Mouse (Mus musculus) limb, embryonic 14.5 days (tissue): Measurements from ENCODE around the gene Cacna2d3. TPM values are rescaled to one million over a fixed set of nuclear protein-coding genes. Genes with fewer than 3 reads are reported as not detected.

Experiments used
- ATAC-seq: fragments of 200-750 bp; cut with Nextera tagmentation; 2 replicates; pipeline ENCODE4 v1.8.0; 2017; ENCODE audit warnings: low read depth, moderate number of reproducible peaks, moderate TSS enrichment; ENCODE audit not compliant: low FRiP score
- DNase-seq: peaks from one replicate; pipeline ENCODE4 v3.0.0-alpha.2; 2015; ENCODE audit warnings: low spot score
- H3K27ac ChIP-seq: fragments of 300-500 bp; sonication (generic); replicated peaks from 2 replicates; pipeline ENCODE4 v1.5.1; 2014; ENCODE audit warnings: low read depth, mild to moderate bottlenecking, low read length, moderate library complexity, mixed read lengths
- H3K27me3 ChIP-seq: fragments of 300-500 bp; sonication (generic); 2 replicates; pipeline ENCODE4 v1.6.1; 2014; ENCODE audit warnings: low read length, mixed read lengths; ENCODE audit not compliant: control insufficient read depth, insufficient read depth
- H3K36me3 ChIP-seq: fragments of 300-500 bp; sonication (generic); 2 replicates; pipeline ENCODE4 v1.6.1; 2014; ENCODE audit warnings: mild to moderate bottlenecking, low read length, moderate library complexity, mixed read lengths; ENCODE audit not compliant: control insufficient read depth, insufficient read depth
- H3K4me1 ChIP-seq: fragments of 300-500 bp; sonication (generic); 2 replicates; pipeline ENCODE4 v1.6.1; 2014; ENCODE audit warnings: antibody characterized with exemption, low read length, mixed read lengths; ENCODE audit not compliant: control insufficient read depth, insufficient read depth
- H3K4me2 ChIP-seq: fragments of 300-500 bp; sonication (generic); replicated peaks from 2 replicates; pipeline ENCODE4 v1.6.1; 2014; ENCODE audit warnings: low read depth, mild to moderate bottlenecking, low read length, moderate library complexity; ENCODE audit not compliant: severe bottlenecking
- H3K4me3 ChIP-seq: fragments of 300-500 bp; sonication (generic); replicated peaks from 2 replicates; pipeline ENCODE4 v1.5.1; 2014; ENCODE audit warnings: low read length
- H3K9ac ChIP-seq: fragments of 300-500 bp; sonication (generic); 2 replicates; pipeline ENCODE4 v1.6.1; 2014; ENCODE audit warnings: mild to moderate bottlenecking, low read depth, low read length, moderate library complexity; ENCODE audit not compliant: severe bottlenecking
- H3K9me3 ChIP-seq: fragments of 300-500 bp; sonication (generic); 2 replicates; pipeline ENCODE4 v1.6.1; 2016; ENCODE audit warnings: low read length; ENCODE audit not compliant: control insufficient read depth
- POLR2A ChIP-seq: fragments of 200-500 bp; IDR thresholded peaks from 2 replicates; pipeline ENCODE4 v1.8.0; 2012; ENCODE audit warnings: inconsistent platforms, mild to moderate bottlenecking, moderate library complexity, borderline replicate concordance; ENCODE audit not compliant: insufficient read depth, insufficient read length; ENCODE audit errors: extremely low read depth
- WGBS: fragments of 180-500 bp; shearing (Covaris S2); extraction: QIAGEN DNeasy Blood & Tissue Kit; methylation state at CpG from one replicate; pipeline ENCODE4 v1.1.7; 2014; 5-methylcytosine and 5-hydroxymethylcytosine counted together
- polyA plus RNA-seq, 2 experiments: library from polyadenylated mRNA; depleted of rRNA in 1 of 2; stranded (reverse) in 1 of 2; unstranded in 1 of 2; fragments of >200 nt; fragmentation: Nextera tagmentation in 1 of 2; extraction: Ambion mirVana in 1 of 2; gene quantifications; 2 replicates each; pipeline versions ENCODE4 v1.2.1 to v1.2.3; 2012 to 2014

Gene Cacna2d3
- polyA plus RNA-seq, 2 experiments: 4.9 to 6.3 TPM

GRCm38 (mm10) chr14:29228976-29229716, 492.5 kb downstream of the Cacna2d3 start:
- DNase-seq: no peak
- H3K27ac ChIP-seq: no peak overlapping the region
- ATAC-seq: no peak
- H3K4me3 ChIP-seq: no peak overlapping the region
- H3K9ac ChIP-seq: no peak overlapping the region
- no peaks in the 10 kb centered on the region for H3K36me3 ChIP-seq
- 60% methylated on average over 19 of the region's 19 CpGs for WGBS
- no peaks in the 10 kb centered on the region for H3K9me3 ChIP-seq
- TF ChIP-seq POLR2A: no peak
- no peaks in the 10 kb centered on the region for H3K27me3 ChIP-seq
- no peak overlapping the region for H3K4me2 ChIP-seq
- H3K4me1 ChIP-seq: peaks cover 9% of the 10 kb centered on the region

- Histone ChIP-seq H3K4me2 (no peak overlapping the region), H3K9ac (no peak overlapping the region), H3K36me3 (no peaks in the 10 kb centered on the region), H3K27ac (no peak overlapping the region), H3K9me3 (no peaks in the 10 kb centered on the region), H3K4me1 (peaks cover 9% of the 10 kb centered on the region), H3K4me3 (no peak overlapping the region), H3K27me3 (no peaks in the 10 kb centered on the region)
- no peak for TF ChIP-seq POLR2A
- DNase-seq (no peak), ATAC-seq (no peak)
Observed at GRCm38 (mm10) chr14:29228471-29228870, 493.2 kb downstream of the Cacna2d3 start.

GRCm38 (mm10) chr14:29227959-29228358, 493.7 kb downstream of the Cacna2d3 start:
- Histone ChIP-seq H3K9ac (no peak overlapping the region), H3K4me1 (peaks cover 9% of the 10 kb centered on the region), H3K27ac (no peak overlapping the region), H3K9me3 (no peaks in the 10 kb centered on the region), H3K4me3 (no peak overlapping the region), H3K4me2 (no peak overlapping the region), H3K36me3 (no peaks in the 10 kb centered on the region), H3K27me3 (no peaks in the 10 kb centered on the region)
- ATAC-seq (no peak), DNase-seq (no peak)
- TF ChIP-seq POLR2A: no peak
- 89% methylated on average over 2 of the region's 2 CpGs for WGBS

GRCm38 (mm10) chr14:29225754-29226365, 495.8 kb downstream of the Cacna2d3 start:
- no peak for TF ChIP-seq POLR2A
- H3K27me3 ChIP-seq: no peaks in the 10 kb centered on the region
- no peak overlapping the region for H3K9ac ChIP-seq
- no peak overlapping the region for H3K4me2 ChIP-seq
- peak; percentile 55; the same call in 1 of the 2 replicates for ATAC-seq
- DNase-seq: peak; percentile 59
- H3K4me3 ChIP-seq: no peak overlapping the region
- H3K36me3 ChIP-seq: no peaks in the 10 kb centered on the region
- 33% methylated on average over 2 of the region's 2 CpGs for WGBS
- no peaks in the 10 kb centered on the region for H3K9me3 ChIP-seq
- H3K4me1 ChIP-seq: peaks cover 9% of the 10 kb centered on the region
- H3K27ac ChIP-seq: no peak overlapping the region

- ATAC-seq (no peak), DNase-seq (no peak)
- H3K27ac ChIP-seq: no peak overlapping the region
- no peaks in the 10 kb centered on the region for H3K9me3 ChIP-seq
- no peak overlapping the region for H3K4me2 ChIP-seq
- peaks cover 9% of the 10 kb centered on the region for H3K4me1 ChIP-seq
- WGBS: 93% methylated on average over 1 of the region's 1 CpGs
- no peaks in the 10 kb centered on the region for H3K27me3 ChIP-seq
- no peak overlapping the region for H3K9ac ChIP-seq
- H3K4me3 ChIP-seq: no peak overlapping the region
- H3K36me3 ChIP-seq: no peaks in the 10 kb centered on the region
- no peak for TF ChIP-seq POLR2A
Observed at GRCm38 (mm10) chr14:29223012-29223411, 498.7 kb downstream of the Cacna2d3 start.
